Comparison of ENCODE assay signal across 8 mouse cellular contexts in the genomic region with DNA sequence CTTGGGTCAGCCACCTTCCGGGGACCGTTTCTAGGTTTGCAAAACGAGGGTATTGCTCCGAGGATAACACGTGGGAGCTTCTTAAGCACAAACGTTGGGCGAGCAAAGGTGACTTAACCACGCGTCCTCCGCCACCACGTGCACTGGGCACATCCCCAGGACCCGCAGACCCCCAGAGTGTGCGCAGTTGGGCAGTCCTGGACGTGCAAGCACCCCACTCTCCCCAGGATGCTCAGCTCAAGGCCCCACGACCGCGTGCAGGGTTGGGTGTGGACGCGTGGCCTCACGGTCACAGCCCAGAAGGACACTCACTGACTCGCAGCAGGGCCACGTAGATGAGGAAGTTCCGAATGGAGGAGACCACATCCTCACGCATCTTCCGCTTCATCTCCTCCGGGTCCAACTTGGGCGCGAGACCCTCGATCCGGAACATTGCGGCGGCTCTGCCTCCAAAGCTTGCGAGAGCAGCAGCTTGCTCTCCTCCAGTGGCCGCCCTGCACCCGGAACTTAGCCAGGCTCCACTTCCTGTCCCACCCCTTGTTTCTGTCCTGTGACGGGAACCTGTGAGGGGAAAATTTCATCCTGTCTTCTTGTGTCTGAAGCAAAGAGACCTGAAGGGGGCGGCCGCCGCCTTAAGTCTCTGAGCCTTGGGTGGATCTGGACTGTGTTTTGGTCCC. TPM values are rescaled to one million over a fixed set of nuclear protein-coding genes. Genes with fewer than 3 reads are reported as not detected.
DNase-seq lines count a peak whose midpoint lies in the region; ATAC-seq lines count a peak whose summit lies in the region.

A gene (minus strand): TSS at position 514 of the 677 bp plus-strand sequence.

- H3K9ac ChIP-seq in hindbrain, embryonic 12.5 days: peak within 1 kb of the TSS; percentile 96

- H3K4me3 ChIP-seq in hindbrain, embryonic 12.5 days: peak within 1 kb of the TSS; percentile 93

- DNase-seq in NIH3T3 (ENCODE audit: low read depth): peak; percentile 93
- DNase-seq in cerebellum, postnatal 10 days: peak; percentile 94 to 95
- DNase-seq in frontal cortex, postnatal 10 days (ENCODE audit: low spot score in 2 of 2): peak; percentile 86 to 87
- peak; percentile 88 to 95 for DNase-seq in layer of hippocampus, postnatal 14 days (ENCODE audit: low spot score in 2 of 2)
- peak; percentile 88 for DNase-seq in lung, postnatal 14 days
- DNase-seq in retina, adult 2 months (ENCODE audit: low read depth, low spot score): peak; percentile 85
- peak; percentile 85 to 88 for DNase-seq in thymus, postnatal 36 days

- H3K36me3 ChIP-seq in hindbrain, embryonic 12.5 days: peaks cover 22% of the 10 kb centered on the region

- peak; percentile 96 for ATAC-seq in hindbrain, embryonic 12.5 days (ENCODE audit: low FRiP score)

- peaks cover 19% of the 10 kb centered on the region for H3K4me1 ChIP-seq in hindbrain, embryonic 12.5 days

- H3K4me2 ChIP-seq in hindbrain, embryonic 12.5 days (replicated peaks): peak within 1 kb of the TSS; percentile 90

- WGBS in hindbrain, embryonic 12.5 days: under 1% methylated on average over 39 of the region's 39 CpGs

- H3K27me3 ChIP-seq in hindbrain, embryonic 12.5 days: no peaks in the 10 kb centered on the region

- no peaks in the 10 kb centered on the region for H3K9me3 ChIP-seq in hindbrain, embryonic 12.5 days (replicated peaks)

- peak within 1 kb of the TSS; percentile 64; the same call in 1 of the 2 replicates for H3K27ac ChIP-seq in hindbrain, embryonic 12.5 days

RNA-seq across cellular contexts. Expression of the gene that starts here (rescaled TPM):
- 137 and 148 TPM in 2 replicates for polyA plus RNA-seq in hindbrain, embryonic 12.5 days (2016; fragmentation: Nextera tagmentation; extraction: Ambion mirVana)
- 10 to 100 TPM; 66.7 to 75.6 TPM for total RNA-seq in layer of hippocampus, postnatal 14 days (2021)

Comparison
In these comparisons a context has a peak if more than half of its experiments do, and no peak if none do; other contexts are left out.
1. Peak in every context shown above with its lines: DNase-seq, ATAC-seq, H3K4me3 ChIP-seq and H3K27ac ChIP-seq.